24 mouse cellular contexts compared by ENCODE assay signal in the genomic region with DNA sequence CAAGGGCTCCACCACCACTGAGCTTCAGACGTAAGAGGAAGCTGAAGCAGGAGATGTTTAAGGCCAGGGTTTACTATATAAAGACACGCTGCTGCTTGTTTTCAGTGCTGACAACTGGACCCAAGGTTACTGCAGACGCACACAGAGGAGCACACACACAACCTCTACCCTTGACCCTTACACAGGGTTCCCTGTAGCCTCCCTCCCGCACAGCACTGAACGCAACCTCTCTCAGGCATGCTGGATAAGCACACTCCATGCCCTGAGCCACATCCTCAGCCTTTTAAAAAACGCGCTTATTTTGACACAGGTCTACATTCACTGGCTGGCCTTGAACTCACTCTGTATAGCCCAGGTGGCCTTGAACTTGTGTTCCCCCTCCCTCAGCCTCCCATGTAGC. TPM values are rescaled to one million over a fixed set of nuclear protein-coding genes. Genes with fewer than 3 reads are reported as not detected.
DNase-seq lines count a peak whose midpoint lies in the region; ATAC-seq and TF ChIP-seq lines count a peak whose summit lies in the region.
"Had no signal": no experiment of that assay in that cellular context is flagged by ENCODE, and none has a peak within 500 bp of the region (broad histone marks: within the 10 kb centered on the region; RNA-seq: fewer than 3 reads in every experiment).

No protein-coding gene starts in this region.

- no peak for ATAC-seq in stomach, postnatal 0 days (ENCODE audit: low FRiP score, low TSS enrichment)
- ATAC-seq: activated CD4-positive, CD25-positive, alpha-beta regulatory T cell, adult 4 months; forebrain, embryonic 14.5 days; hindbrain, embryonic 16.5 days; inflammation-experienced regulatory T-cells, adult 6 months; Patski had no signal

- H3K4me1 ChIP-seq in heart, embryonic 10.5 days: peaks cover 20% of the 10 kb centered on the region
- H3K4me1 ChIP-seq in stomach, postnatal 0 days (replicated peaks; ENCODE audit: control insufficient read depth, insufficient read depth): no peaks in the 10 kb centered on the region
- H3K4me1 ChIP-seq: embryonic facial prominence, embryonic 15.5 days; forebrain, embryonic 10.5 days; hindbrain, embryonic 12.5 days had no signal

- 0 out of 2 replicates have a peak overlapping the region, but pooled peaks have one; percentile 29 for H3K27ac ChIP-seq in heart, embryonic 10.5 days
- no peak overlapping the region for H3K27ac ChIP-seq in stomach, postnatal 0 days (replicated peaks)
- H3K27ac ChIP-seq: embryonic facial prominence, embryonic 15.5 days; forebrain, embryonic 10.5 days; gastrocnemius, adult 2 months; hindbrain, embryonic 12.5 days had no signal

- peaks cover under 1% of the 10 kb centered on the region; the same call in 1 of the 2 replicates for H3K27me3 ChIP-seq in heart, embryonic 10.5 days (ENCODE audit: insufficient read depth, poor library complexity, severe bottlenecking)
- H3K27me3 ChIP-seq in stomach, postnatal 0 days (ENCODE audit: control insufficient read depth, insufficient read depth, low read length): no peaks in the 10 kb centered on the region
- H3K27me3 ChIP-seq: CH12.LX; embryonic facial prominence, embryonic 15.5 days; Patski had no signal

- WGBS in heart, embryonic 10.5 days: 73% methylated on average over 7 of the region's 7 CpGs
- WGBS in stomach, postnatal 0 days: 77% methylated on average over 7 of the region's 7 CpGs

- TF ChIP-seq EP300 in stomach, postnatal 0 days (optimal IDR thresholded peaks at IDR 0.05): no peak

- no peak for TF ChIP-seq CTCF in stomach, postnatal 0 days (IDR thresholded peaks at IDR 0.05; ENCODE audit: low read depth)

- no peak overlapping the region for H3K9ac ChIP-seq in stomach, postnatal 0 days (ENCODE audit: low read length)
- H3K9ac ChIP-seq: embryonic facial prominence, embryonic 15.5 days; hindbrain, embryonic 12.5 days had no signal

- H3K4me2 ChIP-seq in stomach, postnatal 0 days (replicated peaks; ENCODE audit: low read depth): no peak overlapping the region
- H3K4me2 ChIP-seq: embryonic facial prominence, embryonic 15.5 days; hindbrain, embryonic 12.5 days had no signal

- no peak overlapping the region for H3K4me3 ChIP-seq in heart, embryonic 10.5 days
- no peak overlapping the region for H3K4me3 ChIP-seq in stomach, postnatal 0 days (ENCODE audit: low read depth, low read length)
- H3K4me3 ChIP-seq: embryonic facial prominence, embryonic 15.5 days; erythroblast, embryonic 14.5 days; forebrain, embryonic 10.5 days; gastrocnemius, adult 2 months; hindbrain, embryonic 12.5 days had no signal

- H3K36me3 ChIP-seq in heart, embryonic 10.5 days: 0 out of 2 replicates have a peak, but pooled peaks cover 3% of the 10 kb centered on the region
- no peaks in the 10 kb centered on the region for H3K36me3 ChIP-seq in stomach, postnatal 0 days (ENCODE audit: control insufficient read depth, insufficient read depth, low read length)
- H3K36me3 ChIP-seq: embryonic facial prominence, embryonic 15.5 days; forebrain, embryonic 10.5 days; hindbrain, embryonic 12.5 days had no signal

- H3K9me3 ChIP-seq in heart, embryonic 10.5 days: no peaks in the 10 kb centered on the region
- no peaks in the 10 kb centered on the region for H3K9me3 ChIP-seq in stomach, postnatal 0 days (ENCODE audit: control insufficient read depth, low read length)
- H3K9me3 ChIP-seq: embryonic facial prominence, embryonic 15.5 days; forebrain, embryonic 10.5 days; hindbrain, embryonic 12.5 days had no signal

- DNase-seq in heart, embryonic 10.5 days (ENCODE audit: low spot score): no peak
- no peak for DNase-seq in heart, adult 11 months
- DNase-seq in testis, postnatal 14 days (ENCODE audit: low spot score): peak; percentile 17
- DNase-seq in testis, postnatal 10 days (ENCODE audit: low spot score): no peak
- peak; percentile 10 for DNase-seq in adrenal gland, postnatal 25 days
- DNase-seq in right cerebral cortex, postnatal 14 days: no peak
- no peak for DNase-seq in stomach, postnatal 0 days (ENCODE audit: low spot score)
- DNase-seq: cerebellum, adult 2 months; cerebellum, postnatal 10 days; gastrocnemius, adult 2 months; gastrocnemius, postnatal 25 days; heart, postnatal 10 days; heart, postnatal 4 days had no signal

RNA-seq across cellular contexts. Expression of a gene that starts 7.0 kb away (rescaled TPM):
- polyA plus RNA-seq in heart, embryonic 10.5 days (2016; fragmentation: Nextera tagmentation; extraction: Ambion mirVana): 11.0 and 12.6 TPM in 2 replicates
- 11.7 and 13.4 TPM in 2 replicates for total RNA-seq in adrenal gland, postnatal 25 days (2021)
- 49.0 and 55.2 TPM in 2 replicates for polyA plus RNA-seq in stomach, postnatal 0 days (2015; fragmentation: Nextera tagmentation; extraction: Ambion mirVana)
- total RNA-seq: granulocyte monocyte progenitor cell, adult 5-6 weeks had no signal
- polyA plus RNA-seq: activated CD4-positive, CD25-positive, alpha-beta regulatory T cell, adult 4 months had no signal

Comparison
In these comparisons a context has a peak if more than half of its experiments do, and no peak if none do; other contexts are left out.
1. DNase-seq: peak in testis, postnatal 14 days (single experiment) and adrenal gland, postnatal 25 days (single experiment); none in heart, embryonic 10.5 days (single experiment), heart, adult 11 months (single experiment), testis, postnatal 10 days (single experiment), right cerebral cortex, postnatal 14 days (single experiment) and stomach, postnatal 0 days (single experiment).